Mouse (Mus musculus) liver, adult (tissue): ENCODE data around the gene Erlec1.

ENCODE experiments used
- GATA4 ChIP-seq: IDR thresholded peaks from 2 replicates; pipeline ENCODE4 v1.6.1; 2014; ENCODE audit warnings: mild to moderate bottlenecking, low read length; ENCODE audit not compliant: insufficient replicate concordance

Gene Erlec1

GRCm38 (mm10) chr11:30912311-30912710 lies 41.8 kb downstream of the Erlec1 start:
- no peak for TF ChIP-seq GATA4

- TF ChIP-seq GATA4, result no peak
Observed at GRCm38 (mm10) chr11:30899312-30899711, 54.8 kb downstream of the Erlec1 start.

GRCm38 (mm10) chr11:30896201-30896600 lies 57.9 kb downstream of the Erlec1 start:
- no peak for TF ChIP-seq GATA4

GRCm38 (mm10) chr11:30888153-30888552 lies 66.0 kb downstream of the Erlec1 start:
- TF ChIP-seq GATA4, result no peak

GRCm38 (mm10) chr11:30885171-30885871 lies 68.8 kb downstream of the Erlec1 start, which contains the start of the genes Gpr75 and Asb3:
Gpr75 (plus strand) TSS chr11:30885358.
Asb3 (plus strand) TSS chr11:30885416.
- no peak for TF ChIP-seq GATA4
